Mouse (Mus musculus) adrenal gland, postnatal 10 days (tissue): ENCODE data around the gene Caly. TPM values are rescaled to one million over a fixed set of nuclear protein-coding genes. Genes with fewer than 3 reads are reported as not detected.
A peak's percentile ranks its signal among the peaks of the same experiment; 100 is the strongest.

ENCODE experiments used
- DNase-seq: peaks from one replicate; pipeline ENCODE4 v3.0.0; 2021; ENCODE audit warnings: mixed read lengths
- long read RNA-seq, 2 experiments: library from polyadenylated mRNA; stranded (forward); transcript quantifications; one replicate each; pipeline ENCODE4 v2.0.0; 2021
- total RNA-seq, 2 experiments: library from RNA; stranded (reverse); gene quantifications; 2 replicates each; pipeline ENCODE4 v1.2.3; 2021

Gene Caly
- 1 to 10 TPM; 4.9 to 6.6 TPM for total RNA-seq
- long read RNA-seq, experiment 1, transcript Caly-204 (6 exons, 975 nt) = major isoform, 6 of 8 reads
- long read RNA-seq, experiment 1, partial matches to known transcripts = 2 of 8 reads
- long read RNA-seq, experiment 1, other reads (novel, unspliced or antisense) = 0 of 8 reads
- long read RNA-seq, experiment 2, partial matches to known transcripts = 1 of 3 reads
- long read RNA-seq, experiment 2, other reads (novel, unspliced or antisense) = 0 of 3 reads

- DNase-seq = peak; percentile 46
These were observed at the start of gene Caly for GRCm38 (mm10) chr7:140082242-140082678. Gene Caly, minus strand, starts transcription at chr7:140082548.

GRCm38 (mm10) chr7:140127911-140128310, 45.6 kb upstream of the Caly start:
- DNase-seq = no peak

- no peak for DNase-seq
These were observed 44.6 kb upstream of the Caly start for GRCm38 (mm10) chr7:140126934-140127333.

GRCm38 (mm10) chr7:140126022-140126350, 43.6 kb upstream of the Caly start:
- no peak for DNase-seq

- peak; percentile 98 for DNase-seq
These were observed 43.1 kb upstream of the Caly start for GRCm38 (mm10) chr7:140125278-140126021.

- no peak for DNase-seq
These were observed 42.0 kb upstream of the Caly start for GRCm38 (mm10) chr7:140124382-140124781.

- DNase-seq = no peak
These were observed 40.4 kb upstream of the Caly start for GRCm38 (mm10) chr7:140122765-140123164.

GRCm38 (mm10) chr7:140121338-140121910, 39.1 kb upstream of the Caly start:
- DNase-seq = no peak

- DNase-seq = no peak
These were observed 38.1 kb upstream of the Caly start for GRCm38 (mm10) chr7:140120484-140120883.

GRCm38 (mm10) chr7:140116329-140117054, 34.1 kb upstream of the Caly start, which contains the start of gene Echs1:
Gene Echs1, minus strand, starts transcription at chr7:140116476.
- DNase-seq = peak; percentile 96

GRCm38 (mm10) chr7:140115583-140116328, 33.4 kb upstream of the Caly start, which contains the start of gene Paox:
Gene Paox, plus strand, starts transcription at chr7:140115799.
- peak; percentile 80 for DNase-seq

GRCm38 (mm10) chr7:140111943-140112342, 29.6 kb upstream of the Caly start:
- DNase-seq = no peak

GRCm38 (mm10) chr7:140104009-140104408, 21.7 kb upstream of the Caly start:
- DNase-seq = peak; percentile 61

GRCm38 (mm10) chr7:140101993-140102860, 19.9 kb upstream of the Caly start, which contains the start of gene Fuom:
Gene Fuom, minus strand, starts transcription at chr7:140102441.
- DNase-seq = peak; percentile 95

- DNase-seq = no peak
These were observed 19.1 kb upstream of the Caly start for GRCm38 (mm10) chr7:140101498-140101897.

- DNase-seq = no peak
These were observed 16.1 kb upstream of the Caly start for GRCm38 (mm10) chr7:140098466-140098865.

GRCm38 (mm10) chr7:140096055-140096454, 13.7 kb upstream of the Caly start:
- DNase-seq = no peak

- DNase-seq = no peak
These were observed 13.2 kb upstream of the Caly start for GRCm38 (mm10) chr7:140095556-140095955.

GRCm38 (mm10) chr7:140094954-140095353, 12.6 kb upstream of the Caly start:
- no peak for DNase-seq

- DNase-seq = no peak
These were observed 10.7 kb upstream of the Caly start, which contains the start of gene Prap1 for GRCm38 (mm10) chr7:140092924-140093528. Gene Prap1, plus strand, starts transcription at chr7:140093395.
